Mouse (Mus musculus) cerebellum, postnatal 10 days (tissue): ENCODE measurements around the gene Vcl.

ENCODE experiments used
- DNase-seq, 2 experiments: peaks; one replicate each; pipeline ENCODE4 v3.0.0; 2021; ENCODE audit warnings: mixed read lengths in 2 of 2

The Vcl gene

DNA sequence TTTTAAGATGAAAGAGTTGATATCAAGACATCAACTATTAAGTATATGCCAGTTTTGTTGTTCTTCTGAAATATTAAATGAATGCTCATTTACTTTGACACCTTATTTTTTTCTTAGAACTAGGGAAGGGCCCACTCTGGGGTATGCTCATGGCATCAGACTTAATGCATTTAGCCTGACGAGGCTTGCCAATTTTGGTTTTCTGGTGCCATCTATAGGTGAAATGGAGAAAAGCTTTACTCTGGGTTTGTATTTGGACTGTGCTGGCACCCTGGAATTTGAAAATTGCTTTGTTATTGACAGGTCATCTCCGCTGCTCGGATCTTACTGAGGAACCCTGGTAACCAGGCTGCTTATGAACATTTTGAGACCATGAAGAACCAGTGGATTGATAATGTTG is 89.8 kb downstream of the Vcl start:
- peak; percentile 54 to 78 for DNase-seq

- no peak for DNase-seq
Observed at GRCm38 (mm10) chr14:21020435-21020834, 91.2 kb downstream of the Vcl start.

GRCm38 (mm10) chr14:21027542-21027941 is 98.3 kb downstream of the Vcl start:
- no peak for DNase-seq

DNA sequence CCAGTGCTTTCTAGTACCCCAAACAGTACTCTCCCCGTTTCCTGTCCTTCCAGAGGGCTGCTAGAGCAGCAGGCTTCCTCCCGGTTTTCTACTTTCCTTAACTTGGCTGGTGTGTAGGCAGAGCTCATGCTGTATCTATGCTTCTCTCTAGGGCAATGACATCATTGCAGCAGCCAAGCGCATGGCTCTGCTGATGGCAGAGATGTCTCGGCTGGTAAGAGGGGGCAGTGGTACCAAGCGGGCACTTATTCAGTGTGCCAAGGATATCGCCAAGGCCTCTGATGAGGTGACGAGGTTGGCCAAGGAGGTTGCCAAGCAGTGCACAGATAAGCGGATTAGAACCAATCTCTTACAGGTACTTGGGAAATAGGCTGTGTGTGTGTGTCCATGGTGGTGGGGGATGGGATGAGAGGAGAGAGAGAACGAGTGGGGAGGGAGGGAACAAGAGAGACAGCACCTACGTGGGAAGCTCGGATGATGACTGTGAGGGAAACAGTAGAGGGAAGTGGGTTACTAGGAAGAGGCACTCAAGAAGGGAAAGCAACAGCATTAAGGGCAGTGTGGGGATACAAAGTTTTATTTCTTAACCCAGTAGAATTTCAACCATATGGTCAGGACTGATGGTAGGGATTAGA is 99.9 kb downstream of the Vcl start:
- DNase-seq = no peak

DNA sequence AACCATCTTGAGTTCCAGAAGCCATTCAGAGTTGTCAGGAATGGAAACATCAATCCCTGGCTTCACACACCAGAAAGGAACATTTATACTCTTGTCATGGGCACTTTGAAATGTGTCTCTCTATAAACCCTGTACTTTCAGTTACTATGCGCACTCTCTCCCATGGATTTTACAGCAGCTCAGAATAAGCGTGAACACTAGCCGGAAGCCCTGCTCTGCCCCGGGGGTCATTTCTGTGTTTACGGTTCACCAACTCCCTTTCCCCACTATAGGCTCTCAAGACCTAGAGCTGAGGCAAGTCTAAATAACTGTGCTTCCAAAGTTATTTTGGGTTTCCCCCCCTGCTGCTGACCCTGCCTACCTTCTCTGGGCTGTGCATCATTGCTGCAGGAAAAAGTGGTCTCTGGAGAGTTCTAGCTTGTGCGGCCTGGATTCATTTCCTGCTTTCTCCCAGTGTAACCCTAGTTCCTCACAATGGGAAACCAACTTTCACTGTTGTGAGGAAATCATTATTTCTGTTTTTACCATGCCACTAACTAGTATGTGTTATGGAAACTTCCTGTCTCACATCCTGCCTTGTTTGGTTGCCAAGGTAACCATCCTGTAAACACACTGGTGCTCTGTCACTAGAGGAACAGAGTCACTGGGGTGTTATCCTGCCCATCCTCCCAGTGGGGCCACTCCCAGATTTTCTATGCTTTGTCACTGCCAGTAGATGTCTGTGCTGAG is 102.7 kb downstream of the Vcl start:
- DNase-seq = no peak

- DNase-seq = no peak
Observed at GRCm38 (mm10) chr14:21034271-21034670, 105.1 kb downstream of the Vcl start.

- DNase-seq = no peak
Observed at GRCm38 (mm10) chr14:21034791-21035190, 105.6 kb downstream of the Vcl start.

DNA sequence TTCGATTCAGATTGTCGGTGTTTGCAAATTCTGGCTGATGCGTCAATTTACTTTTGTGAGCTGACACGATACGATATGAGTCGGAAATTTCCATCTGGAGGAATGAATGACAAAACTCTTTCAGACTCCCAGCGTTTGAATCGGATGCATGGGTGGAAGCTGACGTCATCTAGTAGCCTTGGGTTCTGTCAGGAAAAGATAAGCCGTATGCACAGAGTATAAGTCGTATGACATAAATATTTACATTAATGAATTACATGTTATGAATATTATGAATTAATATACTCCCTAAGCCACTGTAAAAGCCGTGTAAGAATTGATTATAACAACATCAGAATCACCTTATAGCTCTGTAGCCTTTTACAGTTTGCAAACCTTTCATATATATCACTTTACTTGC is 109.9 kb downstream of the Vcl start:
- DNase-seq = no peak

GRCm38 (mm10) chr14:21039623-21040022 is 110.4 kb downstream of the Vcl start:
- no peak for DNase-seq

- no peak for DNase-seq
Observed at GRCm38 (mm10) chr14:21047840-21048239, 118.6 kb downstream of the Vcl start.

GRCm38 (mm10) chr14:21048879-21049278 is 119.7 kb downstream of the Vcl start:
- peak; percentile 58 to 62 for DNase-seq

DNA sequence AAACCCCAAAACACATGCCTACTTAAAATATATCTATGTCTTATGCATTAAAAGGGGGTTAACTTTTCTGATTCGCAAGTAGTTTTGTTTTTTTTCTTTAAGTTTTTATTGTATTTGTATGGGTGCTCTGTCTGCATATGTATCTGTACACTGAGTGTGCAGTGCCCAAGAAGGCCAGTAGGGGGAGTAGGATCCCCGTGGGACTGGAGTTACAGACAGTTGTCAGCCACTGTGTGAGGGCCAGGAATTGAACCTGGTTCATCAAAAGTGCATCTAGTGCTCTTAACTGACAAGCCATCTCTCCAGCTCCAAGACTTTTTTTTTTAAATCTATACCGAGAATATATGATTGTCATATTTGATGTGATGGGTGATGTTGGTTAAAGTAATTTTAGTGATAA is 121.5 kb downstream of the Vcl start:
- DNase-seq = peak; percentile 57 to 69

DNA sequence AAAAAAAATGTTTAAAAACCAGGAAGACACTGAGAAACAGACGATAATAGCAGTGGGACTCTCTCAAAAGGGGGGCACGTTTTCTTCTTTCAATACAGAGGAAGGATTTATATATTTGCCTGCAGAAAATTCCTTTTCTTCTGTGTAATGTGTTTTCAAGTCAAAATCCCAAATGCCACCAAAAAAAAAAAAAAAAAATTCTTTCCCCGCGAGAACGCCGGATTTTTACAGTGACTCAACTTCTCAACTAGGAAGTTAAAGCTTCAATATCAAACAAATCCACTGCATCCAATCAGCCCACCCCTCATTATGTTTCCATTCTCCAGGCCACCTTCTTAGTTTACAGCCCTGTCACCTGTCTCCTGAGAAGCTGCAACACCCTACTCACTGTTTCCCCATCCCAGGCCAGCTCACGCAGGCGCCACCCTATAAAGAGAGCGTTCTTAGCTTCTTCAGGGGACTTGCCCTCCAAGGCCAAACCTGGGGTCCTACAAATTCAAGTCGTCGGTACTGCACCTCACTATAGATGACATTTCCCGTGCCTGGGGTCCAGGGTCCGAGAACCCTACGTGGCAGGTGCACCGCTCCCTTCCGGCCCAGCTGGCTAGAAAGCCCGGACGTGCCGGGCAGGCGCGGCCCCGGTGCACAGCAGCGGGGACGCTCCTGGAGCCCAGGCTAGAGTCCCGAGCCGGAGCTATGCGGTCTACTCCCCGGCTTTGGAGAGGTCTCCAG is 122.3 kb downstream of the Vcl start:
- DNase-seq = no peak

GRCm38 (mm10) chr14:21052112-21052780 is 123.0 kb downstream of the Vcl start, which contains the start of the genes Ap3m1 and Adk:
Gene Ap3m1, minus strand, starts transcription at chr14:21052508.
Gene Adk, plus strand, starts transcription at chr14:21052574.
- DNase-seq = peak; percentile 98

DNA sequence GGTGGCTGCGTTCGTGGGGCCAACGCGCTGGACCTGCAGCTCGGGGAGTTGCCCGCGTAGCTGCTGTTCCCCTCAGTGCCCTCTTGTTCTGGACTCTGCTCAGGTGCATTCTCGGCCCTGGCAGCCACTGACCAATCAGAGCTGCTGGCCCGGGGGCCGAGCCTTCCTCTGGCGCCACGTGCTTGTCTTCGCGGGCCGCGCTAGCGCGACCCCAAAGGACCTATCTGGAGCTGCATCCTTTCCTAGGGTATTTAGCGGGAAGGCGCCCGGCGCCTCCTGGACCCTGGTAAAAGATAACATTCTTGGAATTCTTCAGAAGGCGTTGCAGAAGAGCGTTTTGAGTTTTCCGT is 123.6 kb downstream of the Vcl start:
- peak; percentile 88 to 89 for DNase-seq

DNA sequence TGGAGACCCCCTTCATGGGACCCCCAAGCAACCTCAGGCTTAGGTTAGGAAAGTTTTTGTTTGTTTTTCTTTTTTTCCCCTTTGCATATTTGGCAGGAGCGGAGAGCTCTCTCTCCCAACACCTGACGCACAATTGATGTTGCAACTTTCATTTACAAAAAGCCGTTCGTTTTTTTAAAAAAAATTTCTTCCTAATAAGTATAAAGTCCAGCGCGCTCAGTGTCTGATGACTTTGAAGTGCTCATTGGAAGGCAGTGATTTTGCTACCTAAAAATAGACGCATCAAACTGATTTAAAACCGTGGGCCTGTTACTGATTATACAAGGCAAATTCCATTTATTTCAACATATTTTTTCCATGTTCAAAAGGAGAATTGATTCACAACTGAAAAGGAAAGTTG is 124.0 kb downstream of the Vcl start:
- no peak for DNase-seq

DNA sequence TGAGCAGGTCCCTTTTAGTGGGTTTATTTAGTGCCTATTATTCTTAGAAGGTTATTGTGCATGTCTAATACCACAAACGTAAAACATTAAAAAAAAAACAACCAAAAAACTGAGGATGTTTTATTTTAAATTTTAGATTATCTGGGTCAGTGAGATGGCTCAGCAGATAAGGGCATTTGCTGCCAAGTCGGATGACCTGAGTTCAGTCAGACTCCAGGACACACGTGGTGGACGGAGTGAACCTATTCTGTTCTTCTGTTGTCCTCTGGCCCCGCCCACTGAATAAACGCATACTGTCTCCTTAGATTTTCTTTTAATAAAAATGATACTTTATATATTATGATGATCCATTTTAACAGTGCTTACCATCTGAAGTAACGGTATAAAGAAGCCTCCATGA is 124.4 kb downstream of the Vcl start:
- peak; percentile 21 to 41 for DNase-seq

- DNase-seq = no peak
Observed at GRCm38 (mm10) chr14:21058972-21059371, 129.8 kb downstream of the Vcl start.

DNA sequence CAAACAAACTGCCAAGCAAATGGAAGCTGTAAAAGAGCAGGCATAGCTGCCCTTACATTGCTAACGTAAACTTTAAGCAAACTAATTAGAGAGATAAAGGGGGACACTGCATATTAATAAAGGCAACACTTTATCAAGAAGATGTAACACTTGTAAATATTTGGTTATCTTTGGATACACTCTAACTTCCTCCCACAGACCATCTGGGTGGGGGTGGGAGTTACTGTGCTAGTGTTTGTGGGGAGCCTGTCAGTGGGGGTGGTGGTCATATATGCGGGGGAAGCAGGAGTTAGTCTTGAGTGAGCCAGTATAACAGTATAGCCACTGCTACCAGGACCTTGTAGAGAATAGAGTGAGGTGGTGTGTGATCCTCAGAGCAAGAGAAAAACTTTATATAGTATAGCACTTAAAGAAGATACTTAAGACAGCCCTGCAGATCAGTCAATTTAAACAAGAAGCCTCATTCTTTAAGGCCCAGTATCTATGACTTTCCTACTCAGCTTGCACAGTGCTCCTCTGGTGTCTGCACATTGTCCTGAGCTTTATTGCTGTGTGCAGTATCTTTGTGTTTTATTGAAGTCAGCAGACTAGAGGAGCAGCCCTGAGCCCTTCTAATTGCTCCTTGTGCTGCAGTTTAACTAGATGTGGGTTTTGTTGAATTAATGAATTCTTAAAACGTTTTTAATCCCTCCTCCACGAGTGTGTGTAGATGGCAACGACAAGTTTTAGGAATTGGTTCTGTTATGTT is 133.7 kb downstream of the Vcl start:
- no peak for DNase-seq

DNA sequence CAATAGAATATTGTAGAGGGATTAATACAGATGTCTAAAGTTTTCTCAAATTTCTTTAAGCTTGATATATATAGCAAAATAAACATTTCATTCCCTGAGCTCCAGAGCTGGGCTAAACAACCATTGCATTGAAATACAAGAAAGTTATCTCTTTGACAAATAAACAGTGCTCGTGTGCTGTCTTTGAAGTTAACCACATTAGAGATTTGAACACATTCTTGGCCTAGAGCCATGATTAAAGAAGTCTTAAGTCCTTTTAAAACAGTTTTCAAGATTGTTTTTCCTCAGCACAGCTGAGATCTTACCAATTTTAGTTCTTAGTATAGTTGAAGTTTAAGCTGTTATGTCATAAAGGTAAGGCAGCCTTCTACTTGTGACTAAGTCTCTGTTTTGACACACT is 135.1 kb downstream of the Vcl start:
- DNase-seq = no peak

- DNase-seq = no peak
Observed at GRCm38 (mm10) chr14:21065490-21066162, 136.4 kb downstream of the Vcl start.

GRCm38 (mm10) chr14:21069594-21069993 is 140.4 kb downstream of the Vcl start:
- DNase-seq = no peak
